Mouse (Mus musculus): ENCODE data around the gene 9430015G10Rik.
"Not testable (repeated sequence)": the region's sequence is repeated elsewhere in the genome, so short reads cannot be mapped to it uniquely, and the experiment has no call there.

The 9430015G10Rik gene

GRCm38 (mm10) chr4:156099427-156099826 is 10.4 kb upstream of the 9430015G10Rik start:
- no peak for DNase-seq

GRCm38 (mm10) chr4:156100501-156100900 is 9.3 kb upstream of the 9430015G10Rik start:
- DNase-seq: no peak

GRCm38 (mm10) chr4:156101481-156101903 is 8.3 kb upstream of the 9430015G10Rik start:
- peak; percentile 25 for DNase-seq

- no peak for DNase-seq
Observed at GRCm38 (mm10) chr4:156103342-156103741, 6.4 kb upstream of the 9430015G10Rik start.

- peak; percentile 38 for DNase-seq
Observed at GRCm38 (mm10) chr4:156108606-156109546, 906 bp upstream of the 9430015G10Rik start.

- no peak for DNase-seq
Observed at GRCm38 (mm10) chr4:156124077-156124476, 14.3 kb downstream of the 9430015G10Rik start.

- no peak for DNase-seq
Observed at GRCm38 (mm10) chr4:156125393-156125792, 15.6 kb downstream of the 9430015G10Rik start.

- no peak for DNase-seq
Observed at GRCm38 (mm10) chr4:156126841-156127240, 17.1 kb downstream of the 9430015G10Rik start.

GRCm38 (mm10) chr4:156128746-156129145 is 19.0 kb downstream of the 9430015G10Rik start:
- DNase-seq: no peak

GRCm38 (mm10) chr4:156130436-156130835 is 20.7 kb downstream of the 9430015G10Rik start, which contains the start of gene Rnf223:
Gene Rnf223 (plus strand): TSS chr4:156130513.
- DNase-seq: no peak

GRCm38 (mm10) chr4:156130940-156131339 is 21.2 kb downstream of the 9430015G10Rik start:
- DNase-seq: no peak

- DNase-seq: no peak
Observed at GRCm38 (mm10) chr4:156133334-156133733, 23.6 kb downstream of the 9430015G10Rik start.

GRCm38 (mm10) chr4:156133943-156134605 is 24.3 kb downstream of the 9430015G10Rik start:
- DNase-seq: no peak

- DNase-seq: no peak
Observed at GRCm38 (mm10) chr4:156135112-156135511, 25.3 kb downstream of the 9430015G10Rik start.

GRCm38 (mm10) chr4:156135801-156136200 is 26.0 kb downstream of the 9430015G10Rik start:
- DNase-seq: no peak

- DNase-seq: no peak
Observed at GRCm38 (mm10) chr4:156136285-156137100, 26.7 kb downstream of the 9430015G10Rik start.

- DNase-seq: not testable (repeated sequence)
Observed at GRCm38 (mm10) chr4:156150887-156151286, 41.1 kb downstream of the 9430015G10Rik start.

GRCm38 (mm10) chr4:156154771-156155170 is 45.0 kb downstream of the 9430015G10Rik start:
- DNase-seq: no peak

- peak; percentile 40 for DNase-seq
Observed at GRCm38 (mm10) chr4:156166477-156166876, 56.7 kb downstream of the 9430015G10Rik start.

- DNase-seq: no peak
Observed at GRCm38 (mm10) chr4:156168611-156169010, 58.8 kb downstream of the 9430015G10Rik start.

GRCm38 (mm10) chr4:156169129-156169528 is 59.3 kb downstream of the 9430015G10Rik start:
- DNase-seq: no peak

- DNase-seq: no peak
Observed at GRCm38 (mm10) chr4:156171828-156172227, 62.0 kb downstream of the 9430015G10Rik start.

Data from thymus, postnatal 14 days (tissue).